Mouse (Mus musculus) CD4-positive naive resting alpha-beta T cell, adult 76 days (primary cell): ENCODE results near the gene Frem1. TPM values are rescaled to one million over a fixed set of nuclear protein-coding genes. Genes with fewer than 3 reads are reported as not detected.

Source experiments
- total RNA-seq: library from RNA; stranded (reverse); gene quantifications from one replicate; pipeline ENCODE4 v1.2.4, GENCODE M21; 2023

The Frem1 gene
- not detected for total RNA-seq

GRCm38 (mm10) chr4:83051634-83052577, at the start of gene Frem1:
Frem1 (minus strand) TSS chr4:83052339.

GRCm38 (mm10) chr4:82884636-82885534, 167.3 kb downstream of the Frem1 start, which contains the start of gene Cer1:
Cer1 (minus strand) TSS chr4:82885148.

GRCm38 (mm10) chr4:82859131-82860125, 192.7 kb downstream of the Frem1 start, which contains the start of gene Zdhhc21:
Zdhhc21 (minus strand) TSS chr4:82859958.

Other genes starting within 250 kb of the Frem1 start
- gene Zdhhc21, start 192.4 kb downstream of the Frem1 start, total RNA-seq, result 18.9 TPM
- gene Cer1, start 167.2 kb downstream of the Frem1 start, total RNA-seq, result not detected